Mouse (Mus musculus) myocyte (in vitro differentiated cells): Measurements from ENCODE around the gene Spg21.

Source experiments
- E2F4 ChIP-seq: IDR thresholded peaks from one replicate; pipeline ENCODE4 v1.6.1; 2011; ENCODE audit warnings: mild to moderate bottlenecking, control low read depth, moderate library complexity; ENCODE audit not compliant: insufficient read depth
- MAX ChIP-seq: IDR thresholded peaks from one replicate; pipeline ENCODE4 v1.6.1; 2011; ENCODE audit warnings: low read depth, mild to moderate bottlenecking, control low read depth
- MYOD1 ChIP-seq, 3 experiments: IDR thresholded peaks; one replicate each; pipeline ENCODE4 v1.6.1; 2011; ENCODE audit warnings: control low read depth in 2 of 3, low read depth in 2 of 3, mild to moderate bottlenecking in 2 of 3, moderate library complexity in 1 of 3; ENCODE audit not compliant: insufficient read length in 2 of 3, control insufficient read depth in 1 of 3
- POLR2A ChIP-seq: IDR thresholded peaks from one replicate; pipeline ENCODE4 v1.6.1; 2011; ENCODE audit warnings: low read depth, mild to moderate bottlenecking, control low read depth, moderate library complexity; ENCODE audit not compliant: insufficient read length
- SRF ChIP-seq: IDR thresholded peaks from one replicate; pipeline ENCODE4 v1.6.1; 2011; ENCODE audit warnings: low read depth; ENCODE audit not compliant: control insufficient read depth, insufficient read length
- TCF12 ChIP-seq: IDR thresholded peaks from one replicate; pipeline ENCODE4 v1.6.1; 2011; ENCODE audit warnings: mild to moderate bottlenecking, control low read depth; ENCODE audit not compliant: poor library complexity, insufficient read depth, severe bottlenecking
- USF1 ChIP-seq: IDR thresholded peaks from one replicate; pipeline ENCODE4 v1.6.1; 2011; ENCODE audit warnings: low read depth, mild to moderate bottlenecking, control low read depth, moderate library complexity

- TF ChIP-seq POLR2A (no peak), TCF12 (no peak), E2F4 (no peak), SRF (no peak), MAX (no peak), USF1 (no peak), MYOD1 (IDR thresholded peaks at IDR 0.05; ENCODE audit: control insufficient read depth in 1 of 3, insufficient read length in 2 of 3, low read depth in 2 of 3) (no peak)
Observed at GRCm38 (mm10) chr9:65465241-65465640, 4.5 kb downstream of the Spg21 start.
